Mouse (Mus musculus) ES-E14 (cell line): ENCODE measurements at regions not wholly inside any gene's neighbourhood (a gene's known extent, or its start where the extent isn't known, plus 50 kb on each side); places are given as distances from the start of the nearest gene placed in this dataset.
A peak's percentile ranks its signal among the peaks of the same experiment; 100 is the strongest.

ENCODE experiments used
- CHD2 ChIP-seq: IDR thresholded peaks from 2 replicates; pipeline ENCODE4 v1.6.1; 2014; ENCODE audit warnings: mild to moderate bottlenecking, low read depth, low read length, inconsistent platforms
- MAFK ChIP-seq: IDR thresholded peaks from 2 replicates; pipeline ENCODE4 v1.6.1; 2014; ENCODE audit warnings: mild to moderate bottlenecking, low read depth, low read length, inconsistent platforms; ENCODE audit not compliant: insufficient read depth
- ZC3H11A ChIP-seq: IDR thresholded peaks from 2 replicates; pipeline ENCODE4 v1.6.1; 2012; ENCODE audit warnings: low read depth, mild to moderate bottlenecking, inconsistent platforms, low read length, borderline replicate concordance
- ZNF384 ChIP-seq: IDR thresholded peaks from 2 replicates; pipeline ENCODE4 v1.6.1; 2012; ENCODE audit warnings: low read depth, low read length, inconsistent platforms

- no peak for TF ChIP-seq MAFK
- no peak for TF ChIP-seq ZNF384
- TF ChIP-seq CHD2, result peak; percentile 76; the same call in 1 of the 2 replicates
- TF ChIP-seq ZC3H11A, result no peak
Measured at GRCm38 (mm10) chr13:99824625-99825024, 76.3 kb downstream of the Cartpt start.
